Mouse (Mus musculus) neural tube, embryonic 10.5 days (tissue): ENCODE data around the gene Ly6g6d.

Source experiments
- DNase-seq: peaks from one replicate; pipeline ENCODE4 v3.0.0-alpha.2; 2017; ENCODE audit warnings: low spot score; ENCODE audit errors: extremely low spot score

Ly6g6d gene

GRCm38 (mm10) chr17:35070556-35071229, 7.2 kb downstream of the Ly6g6d start:
- no peak for DNase-seq

DNA sequence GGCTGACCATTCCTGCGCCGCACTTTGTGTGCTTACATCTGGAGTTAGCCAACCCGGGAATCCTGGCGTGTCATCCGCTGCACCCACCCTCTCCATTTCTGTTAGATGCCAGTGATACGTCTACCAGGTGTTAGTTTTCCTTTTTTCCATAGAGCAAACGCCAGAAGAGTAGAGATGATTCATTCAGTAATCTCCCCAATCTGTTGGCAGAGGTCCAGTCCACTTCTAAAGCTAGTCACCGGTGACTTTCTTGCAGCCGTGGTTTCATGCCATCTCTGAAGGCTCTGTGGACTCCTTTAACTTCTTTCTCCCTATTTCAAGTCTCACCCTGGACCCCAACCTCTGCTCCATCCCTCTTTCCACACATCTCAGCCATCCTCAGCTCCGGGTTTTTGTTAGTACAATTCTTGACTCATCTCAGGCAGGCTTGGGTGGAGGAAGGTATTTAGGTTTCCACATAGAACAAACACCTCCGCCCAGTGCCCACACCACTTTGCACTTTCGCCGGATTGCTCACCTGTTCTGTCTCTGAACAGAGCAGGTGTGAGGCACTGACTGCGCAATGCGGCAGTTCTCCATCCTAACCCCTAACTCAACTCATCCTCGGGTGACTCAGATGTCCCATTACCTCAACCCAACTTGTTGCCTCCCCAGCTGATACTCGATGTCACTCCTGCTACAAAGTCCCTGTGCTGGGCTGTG, 9.5 kb downstream of the Ly6g6d start:
- DNase-seq = no peak

- no peak for DNase-seq
Measured at GRCm38 (mm10) chr17:35066084-35066483, 11.8 kb downstream of the Ly6g6d start, which contains the start of gene Mpig6b. TSS of gene Mpig6b (minus strand) at chr17:35066184.

DNA sequence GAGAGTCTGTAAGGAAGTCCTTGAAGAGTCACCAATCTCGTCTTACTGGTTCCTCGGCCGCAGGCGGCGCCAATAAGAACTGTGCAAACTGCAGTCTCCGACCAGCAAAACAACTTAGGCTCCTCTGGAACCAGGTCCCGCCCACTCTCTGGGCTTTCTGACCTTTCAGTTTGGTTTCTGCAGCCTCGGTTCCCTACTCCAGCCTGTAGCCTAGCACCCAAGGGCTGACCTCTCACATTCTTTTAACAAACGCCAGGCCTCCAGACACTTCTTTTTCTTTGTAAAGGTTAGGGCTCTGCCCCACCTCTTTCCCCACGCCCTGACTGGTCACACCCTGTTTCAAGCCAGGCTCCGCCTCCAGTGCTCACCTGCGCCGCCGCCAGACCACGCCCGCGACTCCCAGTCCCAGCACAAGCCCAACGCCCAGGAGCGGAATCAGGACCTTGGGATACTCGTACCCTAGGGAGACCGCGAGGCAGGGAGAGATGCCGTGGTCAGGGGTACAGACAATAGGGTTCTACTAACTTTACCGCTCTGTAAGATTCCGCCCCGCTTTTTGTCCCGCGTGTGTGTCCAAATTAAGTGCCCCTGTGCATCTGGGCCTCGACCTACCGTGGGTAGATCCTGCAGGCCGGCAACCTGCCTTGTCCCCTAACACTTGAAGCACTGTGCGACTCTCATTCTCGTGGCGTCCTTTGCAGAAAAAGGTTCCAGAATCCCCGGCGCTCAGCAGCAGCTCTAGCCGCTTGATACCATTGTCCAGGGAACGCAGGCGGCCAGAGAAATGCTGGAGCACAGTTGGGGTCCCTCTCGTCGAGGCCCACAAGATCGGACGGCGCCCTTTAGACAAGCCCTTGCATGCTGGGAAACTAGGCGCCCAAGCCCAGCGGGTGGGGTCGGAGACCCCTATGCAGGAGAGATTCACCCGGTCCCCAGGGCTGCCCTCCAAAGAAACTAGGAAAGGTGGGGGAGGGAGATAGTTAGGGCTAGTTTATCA, 12.6 kb downstream of the Ly6g6d start, which contains the start of gene Ly6g6c:
Gene Ly6g6c, plus strand, starts transcription at position 438 of the 997 bp plus-strand sequence.
- DNase-seq = peak; percentile 58

DNA sequence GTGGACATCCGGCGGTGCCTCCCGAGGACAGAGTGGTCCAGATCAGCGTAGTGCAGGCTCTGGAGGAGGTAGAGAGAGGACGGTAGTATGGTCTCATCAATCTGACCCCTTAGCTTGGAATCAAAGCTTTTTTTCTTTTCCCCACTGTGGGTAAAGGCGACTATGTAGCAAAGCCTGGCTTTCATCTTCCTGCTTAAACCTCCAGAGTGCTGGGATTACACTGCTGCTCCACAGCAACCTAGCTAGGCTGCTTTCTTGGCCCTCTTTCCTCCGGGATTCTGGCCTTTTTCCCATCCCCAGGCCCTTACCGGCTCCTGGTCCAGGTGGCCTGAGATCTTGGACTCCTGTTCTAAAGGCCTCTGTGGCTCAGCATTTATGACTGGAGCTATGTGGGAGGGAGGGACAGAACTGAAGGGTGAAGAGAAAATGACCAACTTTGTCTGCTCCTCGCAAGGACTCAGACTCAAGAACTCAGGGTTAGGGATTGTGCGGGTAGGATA, 13.4 kb downstream of the Ly6g6d start:
- DNase-seq = no peak

- DNase-seq = no peak
Measured at GRCm38 (mm10) chr17:35063466-35063865, 14.4 kb downstream of the Ly6g6d start.

DNA sequence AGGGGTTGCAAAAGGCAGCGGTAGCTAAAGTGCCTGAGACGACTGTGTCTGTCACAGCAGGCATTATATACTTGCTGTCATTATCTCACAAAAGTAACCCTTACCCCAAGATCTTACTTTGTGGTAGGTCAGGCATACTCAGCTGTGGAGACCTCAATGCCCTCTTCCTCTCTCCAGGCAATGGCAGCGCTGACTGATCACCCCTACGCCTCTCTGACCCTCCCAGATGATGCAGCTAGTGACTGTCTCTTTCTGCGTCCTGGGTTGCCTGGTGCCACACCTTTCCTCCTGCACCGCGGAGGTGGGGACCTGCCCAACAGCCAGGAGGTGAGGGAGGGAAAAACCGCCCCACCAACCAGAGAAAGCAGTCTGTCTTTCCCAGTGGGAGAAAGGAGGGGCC, 16.6 kb downstream of the Ly6g6d start:
- DNase-seq = no peak

DNA sequence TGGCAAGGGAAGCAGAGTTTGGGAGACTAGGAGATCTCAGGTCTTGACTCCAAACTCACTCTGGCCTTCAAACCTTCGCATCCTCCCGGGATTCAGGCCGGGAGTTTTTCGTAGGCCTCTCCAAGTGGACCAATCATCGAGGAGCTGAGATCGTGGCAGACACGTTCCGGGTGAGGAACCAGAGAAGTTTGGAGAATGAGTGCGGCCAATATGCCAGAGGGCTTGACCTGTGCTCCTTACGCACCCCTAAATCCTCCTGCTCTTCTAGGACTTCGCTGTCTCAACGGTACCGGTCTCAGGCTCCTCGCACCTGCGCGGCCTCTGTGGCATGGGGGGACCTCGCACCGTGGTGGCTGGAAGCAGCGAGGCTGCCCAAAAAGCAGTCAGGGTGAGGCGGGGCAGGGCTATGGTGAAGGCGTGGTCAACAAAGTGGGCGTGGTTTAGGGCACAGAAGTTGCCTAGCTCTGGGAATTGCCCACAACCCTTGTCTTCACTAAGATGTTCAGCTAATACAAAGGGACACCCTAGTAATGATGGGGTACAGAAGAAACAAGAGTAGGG, 17.0 kb downstream of the Ly6g6d start:
- no peak for DNase-seq

- DNase-seq = no peak
Measured at GRCm38 (mm10) chr17:35060071-35060470, 17.8 kb downstream of the Ly6g6d start.

DNA sequence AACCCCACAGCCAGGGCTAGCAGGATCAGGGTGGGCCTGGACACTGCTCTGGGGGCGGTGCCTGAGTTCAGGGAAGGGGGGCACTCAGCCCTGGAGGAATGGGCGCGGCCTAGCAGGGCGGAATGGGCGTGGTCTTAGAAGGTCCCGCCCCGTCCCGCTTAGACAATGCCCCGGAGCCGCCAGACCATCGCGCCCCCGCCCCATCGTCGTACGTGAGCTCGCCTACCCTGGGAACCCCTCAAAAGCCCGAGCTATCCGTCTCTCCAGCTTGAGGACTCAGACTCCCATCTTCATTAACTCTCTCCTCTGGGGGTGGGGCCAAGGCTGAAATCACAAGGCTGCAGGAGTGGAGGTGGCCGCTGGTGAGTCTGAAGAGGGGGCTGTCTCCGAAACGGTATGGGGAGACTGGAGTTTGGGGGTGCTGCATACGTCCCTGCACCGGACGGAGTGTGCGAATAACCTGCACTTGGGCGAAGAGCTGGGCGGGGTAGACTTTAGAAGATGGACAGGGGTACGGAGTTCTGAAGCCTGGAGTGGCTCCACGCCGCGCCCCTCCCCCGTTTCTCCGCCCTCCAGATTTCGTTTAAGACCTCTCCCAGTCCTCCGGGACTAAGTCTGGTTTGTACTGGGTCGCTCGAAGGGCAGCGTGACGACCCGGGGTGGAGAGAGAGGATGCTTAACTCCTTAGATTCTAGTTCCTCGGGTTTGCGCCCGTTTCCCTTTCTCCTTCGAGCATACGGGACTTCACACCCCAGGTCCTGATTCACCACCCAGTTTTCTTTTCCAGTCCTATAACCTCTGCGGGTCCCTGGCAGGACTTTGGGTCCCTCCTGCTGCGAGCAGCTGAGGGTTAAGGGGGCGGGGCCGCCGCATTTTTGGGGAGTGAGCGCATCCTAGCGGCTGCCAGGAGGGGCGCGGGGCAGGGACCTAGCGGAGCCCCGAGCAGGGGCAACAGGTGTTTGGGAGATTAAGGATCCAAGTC, 18.7 kb downstream of the Ly6g6d start, which contains the start of gene Ddah2:
Gene Ddah2, plus strand, starts transcription at position 125 of the 982 bp plus-strand sequence.
- peak; percentile 94 for DNase-seq

DNA sequence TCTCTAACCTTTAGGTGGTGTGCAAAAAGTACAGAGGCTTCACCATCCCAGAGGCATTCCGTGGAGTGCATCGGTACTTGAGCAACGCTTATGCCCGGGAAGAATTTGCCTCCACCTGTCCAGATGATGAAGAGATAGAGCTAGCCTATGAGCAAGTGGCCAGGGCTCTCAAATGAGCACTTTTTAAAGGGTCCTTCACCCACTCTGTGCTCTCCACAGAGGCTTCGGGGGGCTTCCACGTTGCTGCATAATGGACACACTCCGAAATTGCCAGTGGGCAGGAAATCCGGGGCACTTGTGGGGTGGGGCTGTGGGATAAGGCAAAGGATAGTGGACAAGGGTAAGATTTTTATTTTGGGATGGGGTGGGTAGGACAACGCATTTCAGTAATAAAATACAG, 19.5 kb downstream of the Ly6g6d start:
- no peak for DNase-seq

- no peak for DNase-seq
Measured at GRCm38 (mm10) chr17:35057090-35057489, 20.8 kb downstream of the Ly6g6d start.

DNA sequence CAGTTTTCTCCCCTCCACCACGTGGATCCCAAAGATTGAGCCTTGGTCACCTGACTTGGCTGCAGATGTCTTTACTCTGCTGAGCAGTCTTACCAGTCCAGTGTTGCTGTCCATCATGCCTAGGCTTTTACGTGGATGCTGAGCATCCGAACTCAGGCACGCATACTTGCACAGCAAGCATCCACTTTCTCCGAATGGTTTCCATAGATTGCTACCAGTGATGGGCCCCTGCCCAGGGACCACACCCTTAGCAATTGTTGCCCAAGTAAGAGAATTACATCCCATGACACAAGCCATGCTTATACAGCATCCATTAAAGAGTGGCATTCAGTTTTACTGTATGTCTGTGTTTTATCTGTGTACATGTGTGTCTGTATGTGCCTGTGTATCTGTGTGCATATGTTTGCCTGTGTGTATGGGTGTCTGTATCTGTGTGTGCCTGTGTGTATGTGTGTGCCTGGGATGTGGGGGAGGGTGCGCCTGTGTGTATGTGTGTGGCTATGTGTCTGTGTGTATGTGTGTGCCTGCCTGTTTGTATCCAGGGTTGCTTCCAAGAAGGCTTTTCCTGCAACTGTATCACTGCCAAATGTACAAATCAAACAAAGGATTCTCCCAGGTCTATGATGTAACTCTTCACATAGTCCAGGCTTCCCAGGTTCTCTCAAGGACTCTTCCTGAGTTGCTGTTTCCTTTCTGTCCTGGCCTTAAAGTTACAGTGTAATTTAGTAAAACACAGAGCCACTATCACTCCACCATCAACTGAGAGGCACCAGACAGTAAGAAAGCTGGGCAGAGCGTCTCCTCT, 22.0 kb downstream of the Ly6g6d start:
- DNase-seq = no peak

GRCm38 (mm10) chr17:35052271-35052798, 25.5 kb downstream of the Ly6g6d start:
- no peak for DNase-seq

GRCm38 (mm10) chr17:35051156-35052086, 26.4 kb downstream of the Ly6g6d start:
- peak; percentile 76 for DNase-seq

- DNase-seq = peak; percentile 75
Measured at GRCm38 (mm10) chr17:35050126-35050750, 27.6 kb downstream of the Ly6g6d start.

DNA sequence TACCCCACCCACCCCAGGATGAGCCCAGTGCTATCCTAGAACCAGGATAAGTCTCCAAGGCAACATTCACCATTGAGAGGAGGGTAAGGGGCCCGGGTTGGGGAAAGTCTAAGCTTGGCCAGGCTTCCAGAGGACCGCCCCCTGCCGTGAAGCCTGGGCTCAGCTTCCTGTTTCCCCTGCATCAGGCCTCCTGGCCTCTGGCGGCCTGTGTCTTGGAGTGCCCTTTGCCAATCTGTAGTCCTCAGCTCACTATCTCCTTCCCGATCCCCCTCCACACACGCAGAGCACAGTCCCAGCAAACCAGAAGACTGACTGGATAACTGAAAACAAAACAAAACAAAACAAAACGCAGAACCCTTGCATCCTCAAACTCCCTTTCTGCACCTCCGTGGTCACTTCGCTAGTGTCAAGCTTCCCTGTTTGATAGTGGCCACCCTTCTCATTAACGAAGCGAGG, 28.3 kb downstream of the Ly6g6d start, which contains the start of gene Clic1:
Gene Clic1, plus strand, starts transcription at position 406 of the 456 bp plus-strand sequence.
- DNase-seq = peak; percentile 79
